Mouse (Mus musculus) central nervous system, embryonic 11.5 days (tissue): ENCODE results near the gene Fam71e1. TPM values are rescaled to one million over a fixed set of nuclear protein-coding genes. Genes with fewer than 3 reads are reported as not detected.

ENCODE experiments used
- polyA plus RNA-seq: library from polyadenylated mRNA; depleted of rRNA; stranded (reverse); fragments of >200 nt; gene quantifications from 2 replicates; pipeline ENCODE4 v1.2.3, GENCODE M21; 2012; rRNA removed

The Fam71e1 gene
- polyA plus RNA-seq: 28.7 and 40.6 TPM in 2 replicates

DNA sequence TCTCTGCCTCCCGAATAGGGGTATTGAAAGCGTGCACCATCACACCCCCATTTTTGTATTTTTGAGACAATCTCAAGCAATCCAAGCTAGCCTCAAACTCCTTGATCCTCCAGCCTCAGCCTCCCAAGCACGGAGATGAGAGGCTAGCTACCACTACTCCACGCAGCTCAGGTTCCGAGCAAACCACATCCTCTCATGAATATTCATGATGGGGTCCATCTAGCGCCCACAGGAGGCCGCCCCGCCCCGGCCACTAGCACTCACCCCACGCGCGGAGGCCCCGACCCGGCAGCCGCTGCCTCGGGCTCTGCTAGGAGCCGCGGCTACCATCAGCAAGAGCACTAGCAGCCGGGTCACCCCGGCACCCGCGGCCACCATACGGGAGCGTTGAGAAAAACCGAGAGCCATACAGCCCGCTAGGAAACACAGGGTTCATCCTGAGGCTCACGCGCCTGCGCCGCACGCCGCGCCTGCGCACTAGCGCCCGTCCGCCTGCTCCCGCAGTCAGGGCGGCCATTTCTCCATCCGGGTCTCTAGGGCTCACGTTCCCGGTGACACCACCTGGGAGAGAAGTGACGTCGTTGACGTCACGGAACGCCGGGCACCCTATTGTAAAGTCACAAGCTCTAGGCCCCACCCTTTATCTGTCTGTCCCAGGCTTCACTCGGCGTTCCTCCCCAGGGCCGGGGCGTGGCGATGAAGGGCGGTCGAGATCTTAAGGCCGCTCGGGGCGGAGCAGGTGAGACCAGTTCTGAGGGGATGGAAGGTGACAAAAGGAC, at the start of gene Fam71e1, which contains the start of gene Emc10:
TSS of gene Fam71e1 (plus strand) at position 590 of the 779 bp plus-strand sequence.
TSS of gene Emc10 (minus strand) at position 538 of the 779 bp plus-strand sequence.

DNA sequence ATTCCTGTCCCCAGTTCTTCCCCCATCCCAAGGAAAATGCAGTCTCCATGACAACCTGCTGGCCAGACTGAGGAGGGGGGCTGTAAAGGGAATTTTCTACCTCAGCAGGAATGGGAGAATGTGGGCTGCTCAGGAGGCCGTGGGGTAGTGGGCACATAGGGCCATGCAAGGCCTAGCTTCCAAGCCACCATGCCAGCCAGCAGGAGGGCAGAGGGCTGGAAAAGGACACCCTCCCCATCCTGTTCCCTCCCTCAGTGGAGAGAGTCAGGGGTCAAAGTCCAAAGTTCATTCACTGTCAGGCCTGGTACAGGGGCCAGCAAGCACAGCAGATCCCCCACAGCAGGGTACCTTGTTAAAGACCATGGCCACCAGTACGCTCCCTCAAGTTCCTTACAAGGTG, 31.3 kb upstream of the Fam71e1 start, which contains the start of gene Aspdh:
TSS of gene Aspdh (plus strand) at position 281 of the 400 bp plus-strand sequence.

DNA sequence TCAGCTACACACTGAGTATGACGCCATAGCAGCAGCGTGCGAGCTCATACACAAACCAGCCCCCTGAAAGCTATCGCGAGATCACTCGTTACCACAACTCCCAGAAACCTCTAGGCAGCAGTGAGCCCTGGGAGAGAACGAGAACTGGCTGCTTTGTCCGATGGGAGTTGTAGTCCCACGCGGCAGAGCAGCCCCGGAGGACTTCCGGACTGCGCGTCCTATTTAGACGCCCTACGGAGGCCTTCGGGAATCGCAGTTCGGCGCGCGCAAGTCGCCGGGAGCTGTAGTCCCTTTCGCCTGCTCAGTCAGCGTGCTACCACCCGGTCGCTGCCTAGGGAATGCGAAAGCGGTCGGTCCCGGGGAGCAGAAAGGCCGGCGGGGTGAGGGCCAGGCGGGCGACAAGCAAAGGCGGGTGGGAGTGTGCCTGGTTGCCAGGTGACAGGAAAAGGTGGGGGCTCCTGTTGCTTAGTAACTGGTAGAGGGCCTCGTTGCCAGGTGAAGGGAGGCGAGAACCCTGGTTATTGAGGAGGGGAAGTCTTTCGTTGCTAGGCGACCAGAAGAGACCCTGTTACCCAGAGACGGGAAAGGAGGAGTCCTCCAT, 28.5 kb upstream of the Fam71e1 start, which contains the start of gene Josd2:
TSS of gene Josd2 (plus strand) at position 170 of the 601 bp plus-strand sequence.

DNA sequence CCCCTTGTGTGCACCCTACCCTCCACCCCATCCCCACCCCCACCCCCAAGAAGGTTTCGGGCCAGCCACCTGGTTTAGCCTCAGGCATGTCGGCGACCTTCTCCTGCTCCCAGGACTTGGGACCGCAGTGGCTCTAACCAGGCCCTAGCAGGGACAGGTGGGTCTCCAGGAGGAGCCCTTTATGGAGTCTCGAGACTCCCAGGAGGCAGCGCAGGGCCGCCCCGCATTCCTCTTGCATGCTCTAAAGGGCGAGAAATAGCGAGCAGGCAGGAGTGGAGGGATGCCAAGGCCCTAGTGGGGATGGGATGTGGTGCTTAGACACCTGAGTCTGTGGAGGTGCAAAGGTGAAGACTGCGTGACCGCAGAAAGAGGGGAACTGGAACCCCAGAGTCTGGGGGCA, 28.1 kb downstream of the Fam71e1 start, which contains the start of gene Mybpc2:
TSS of gene Mybpc2 (minus strand) at position 155 of the 400 bp plus-strand sequence.

DNA sequence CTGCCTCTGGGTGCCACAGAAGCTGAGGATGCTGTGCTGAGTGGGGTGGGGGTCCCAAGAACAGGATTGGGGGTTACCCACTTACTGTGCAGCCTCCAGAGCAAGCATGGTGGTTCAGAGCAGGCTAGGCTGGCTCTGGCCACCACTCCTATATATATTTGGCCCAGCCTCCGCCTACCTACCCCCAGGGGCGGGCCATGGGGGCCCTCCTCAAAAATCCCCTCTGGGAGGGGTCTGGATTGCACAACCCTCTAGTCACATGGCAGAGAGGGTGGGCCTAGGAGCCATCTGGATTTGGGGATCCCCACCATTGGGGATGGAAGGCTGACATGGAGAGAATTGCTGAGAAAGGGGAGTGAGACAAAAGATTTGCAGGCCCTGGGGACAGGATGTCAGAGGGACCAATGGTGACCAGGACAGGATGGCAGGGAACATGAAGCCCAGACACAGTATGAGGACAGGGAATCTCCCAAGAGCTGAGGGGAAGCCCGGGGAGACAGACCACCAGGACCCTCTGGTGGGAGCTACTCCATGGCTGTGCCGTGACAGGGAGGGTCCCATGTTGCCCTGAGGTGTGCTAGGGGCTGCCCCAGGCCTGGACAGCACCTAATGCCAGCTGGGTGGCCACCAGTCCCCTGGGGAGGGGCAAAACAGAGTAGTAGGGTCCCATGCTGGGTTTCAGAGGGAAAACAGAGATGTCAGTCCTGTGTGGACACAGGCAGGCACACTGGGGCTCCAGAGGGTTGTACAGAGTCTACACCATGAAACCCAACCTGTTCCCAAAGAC, 35.8 kb downstream of the Fam71e1 start, which contains the start of gene Spib:
TSS of gene Spib (minus strand) at position 126 of the 787 bp plus-strand sequence.

DNA sequence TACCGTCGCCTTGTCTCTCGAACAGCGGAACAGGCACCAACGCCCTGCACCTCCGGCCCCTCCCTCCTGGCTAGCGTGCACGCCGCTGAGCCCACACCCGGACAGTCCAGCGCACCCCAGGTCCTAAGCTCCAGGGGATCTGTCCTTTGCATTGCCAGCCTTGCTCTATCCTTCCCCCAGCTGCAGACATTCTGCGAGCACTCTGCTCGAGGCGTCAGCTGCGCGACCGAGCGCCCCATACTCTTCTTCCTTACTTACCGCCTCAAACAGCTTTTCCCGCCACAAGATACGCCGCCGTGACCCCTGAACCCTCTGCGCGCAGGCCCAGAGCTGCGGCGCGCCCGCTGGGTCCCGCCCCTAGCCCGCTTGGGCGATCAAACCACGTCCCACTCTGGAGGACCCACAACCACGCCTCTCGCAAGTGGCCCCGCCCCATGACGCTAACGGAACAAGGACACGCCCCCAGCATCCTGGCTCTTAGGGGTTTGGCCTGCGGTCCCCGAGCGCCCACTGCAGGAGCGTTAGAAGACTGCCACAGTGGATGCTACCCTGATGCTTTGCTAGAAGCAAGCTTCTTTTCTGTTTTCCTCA, 52.2 kb downstream of the Fam71e1 start, which contains the start of gene Pold1:
TSS of gene Pold1 (minus strand) at position 353 of the 591 bp plus-strand sequence.

Other genes with a start within 250 kb of the Fam71e1 start
- gene 1700028J19Rik, start 249.9 kb upstream of the Fam71e1 start, polyA plus RNA-seq: 0.86 and 1.6 TPM in 2 replicates
- 151 and 244 TPM in 2 replicates for gene 2410002F23Rik, start 249.9 kb upstream of the Fam71e1 start, polyA plus RNA-seq
- gene Acp4, start 239.2 kb upstream of the Fam71e1 start, polyA plus RNA-seq: not detected in 2 replicates
- 0.78 TPM in 1 of 2 replicates, not detected in the other for gene Gm15517, start 235.1 kb upstream of the Fam71e1 start, polyA plus RNA-seq
- gene Clec11a, start 189.7 kb upstream of the Fam71e1 start, polyA plus RNA-seq: 1.2 and 1.5 TPM in 2 replicates
- 7.0 and 8.0 TPM in 2 replicates for gene Shank1, start 186.3 kb upstream of the Fam71e1 start, polyA plus RNA-seq
- gene Syt3, start 112.5 kb upstream of the Fam71e1 start, polyA plus RNA-seq: 1.9 and 2.4 TPM in 2 replicates
- gene 1700008O03Rik, start 110.8 kb upstream of the Fam71e1 start, polyA plus RNA-seq: 2.5 and 6.3 TPM in 2 replicates
- 62.6 and 90.8 TPM in 2 replicates for gene Lrrc4b, start 67.6 kb upstream of the Fam71e1 start, polyA plus RNA-seq
- gene Aspdh, start 31.2 kb upstream of the Fam71e1 start, polyA plus RNA-seq: 7.5 and 7.7 TPM in 2 replicates
- gene Josd2, start 28.6 kb upstream of the Fam71e1 start, polyA plus RNA-seq: 91.6 and 95.2 TPM in 2 replicates
- 102 and 117 TPM in 2 replicates for gene Emc10, start 52 bp upstream of the Fam71e1 start, polyA plus RNA-seq
- gene Mybpc2, start 28.1 kb downstream of the Fam71e1 start, polyA plus RNA-seq: 0.01 TPM in 1 of 2 replicates, not detected in the other
- gene Spib, start 35.5 kb downstream of the Fam71e1 start, polyA plus RNA-seq: 0.07 and 0.09 TPM in 2 replicates
- gene Pold1, start 52.3 kb downstream of the Fam71e1 start, polyA plus RNA-seq: 107 and 108 TPM in 2 replicates
- gene Nr1h2, start 57.4 kb downstream of the Fam71e1 start, polyA plus RNA-seq: 76.6 and 80.4 TPM in 2 replicates
- gene Napsa, start 75.8 kb downstream of the Fam71e1 start, polyA plus RNA-seq: 0.13 and 0.20 TPM in 2 replicates
- gene Kcnc3, start 94.1 kb downstream of the Fam71e1 start, polyA plus RNA-seq: 8.0 and 8.3 TPM in 2 replicates
- 1.2 TPM in 2 replicates for gene Myh14, start 174.3 kb downstream of the Fam71e1 start, polyA plus RNA-seq
- not detected in 2 replicates for gene Izumo2, start 212.2 kb downstream of the Fam71e1 start, polyA plus RNA-seq